Mouse (Mus musculus) ES-CJ7 (cell line): ENCODE measurements around the gene Glb1l.

Source experiments
- DNase-seq: peaks from one replicate; pipeline ENCODE4 v3.0.0; 2011; ENCODE audit warnings: low read depth, low spot score

Gene Glb1l

DNA sequence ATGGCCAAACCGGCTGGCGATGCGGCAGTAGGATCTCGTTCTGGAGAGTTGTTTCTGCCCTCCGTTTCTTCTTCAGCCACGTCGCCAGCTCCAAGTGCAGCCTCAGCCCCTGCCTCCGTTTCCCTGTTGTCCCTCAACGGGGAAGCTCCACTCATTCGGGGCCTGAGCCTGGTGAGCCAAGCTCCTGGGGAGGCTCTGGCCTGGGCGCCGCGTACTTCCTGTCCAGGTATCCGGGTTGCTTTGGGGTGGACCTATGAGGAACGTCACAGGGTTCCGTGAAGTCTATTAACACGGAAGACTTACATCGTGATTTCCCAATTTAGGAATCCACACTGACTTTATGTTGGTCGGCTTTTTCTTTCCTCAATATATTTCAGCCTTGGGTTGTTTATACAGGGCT lies 18.2 kb downstream of the Glb1l start:
- DNase-seq, result no peak

GRCm38 (mm10) chr1:75191622-75192402 lies 18.8 kb downstream of the Glb1l start, which contains the start of the genes Ankzf1 and Atg9a:
Gene Ankzf1, plus strand, starts transcription at chr1:75192151.
Gene Atg9a, minus strand, starts transcription at chr1:75192196.
- DNase-seq, result peak; percentile 100

DNA sequence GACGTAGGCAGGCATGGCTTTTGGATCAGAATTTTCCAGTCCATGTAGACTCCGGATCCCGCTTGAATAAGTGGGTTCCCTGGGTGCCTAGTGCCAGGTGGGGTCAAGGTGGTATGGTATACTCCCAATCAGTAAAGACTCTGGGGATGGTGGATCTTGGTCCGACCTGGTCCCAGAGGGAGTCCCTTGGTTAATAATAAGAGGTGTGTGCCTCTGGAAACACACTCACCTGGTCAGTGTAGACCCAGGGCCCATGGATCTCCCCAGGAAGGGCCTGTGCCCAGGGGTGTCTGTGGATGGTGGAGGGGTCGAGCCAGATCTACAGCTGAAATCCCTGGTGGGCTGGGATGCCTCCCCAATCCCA lies 19.4 kb downstream of the Glb1l start:
- no peak for DNase-seq

DNA sequence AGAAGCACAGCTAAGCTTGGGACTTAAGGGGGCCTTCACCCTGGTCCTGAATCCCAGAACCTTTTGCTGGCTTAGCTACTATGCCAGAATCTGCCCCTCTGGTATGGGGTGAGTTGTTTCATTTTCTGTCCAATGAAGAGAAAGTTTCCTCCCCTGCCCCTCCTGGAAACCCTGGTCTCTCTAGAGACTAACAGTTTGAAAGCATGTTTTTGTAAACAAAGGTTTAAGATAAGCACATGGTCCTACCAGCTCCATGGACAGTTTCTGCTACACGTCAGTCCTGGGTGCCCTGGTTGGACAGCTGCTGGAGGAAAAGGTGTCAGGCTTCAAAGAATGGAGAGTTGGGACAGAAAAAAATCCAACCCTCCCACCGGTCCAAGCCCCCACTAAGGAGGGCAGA lies 20.0 kb downstream of the Glb1l start:
- no peak for DNase-seq

DNA sequence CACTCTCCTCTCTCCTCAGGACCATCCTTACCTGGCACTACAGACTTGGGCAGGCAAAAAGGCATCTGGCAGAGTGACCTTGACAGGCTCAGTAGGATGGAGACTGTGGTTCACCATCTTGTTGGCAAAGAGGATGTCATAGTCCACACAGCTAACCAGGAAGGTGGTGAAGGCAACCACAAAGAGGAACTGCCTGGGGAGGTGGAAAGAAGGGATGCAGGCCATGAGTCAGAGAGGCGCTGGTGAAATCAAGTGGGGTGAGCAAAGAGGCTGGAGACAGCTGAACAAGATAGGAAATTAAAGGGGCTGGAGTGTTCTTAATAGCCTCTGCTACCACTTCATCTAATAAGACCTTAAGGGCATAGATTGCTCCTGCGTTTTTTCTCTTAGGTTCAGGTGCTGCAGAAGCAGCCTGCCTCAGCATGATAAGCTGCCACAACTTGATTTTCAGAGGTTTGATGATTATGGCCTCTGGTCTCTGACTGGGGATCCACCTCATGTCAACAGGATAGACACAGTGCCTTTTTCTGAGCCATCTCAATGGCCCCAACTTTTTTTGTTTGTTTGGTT lies 22.6 kb downstream of the Glb1l start:
- no peak for DNase-seq

- no peak for DNase-seq
Measured at GRCm38 (mm10) chr1:75187126-75187525, 23.5 kb downstream of the Glb1l start.

- no peak for DNase-seq
Measured at GRCm38 (mm10) chr1:75185495-75185894, 25.1 kb downstream of the Glb1l start.

DNA sequence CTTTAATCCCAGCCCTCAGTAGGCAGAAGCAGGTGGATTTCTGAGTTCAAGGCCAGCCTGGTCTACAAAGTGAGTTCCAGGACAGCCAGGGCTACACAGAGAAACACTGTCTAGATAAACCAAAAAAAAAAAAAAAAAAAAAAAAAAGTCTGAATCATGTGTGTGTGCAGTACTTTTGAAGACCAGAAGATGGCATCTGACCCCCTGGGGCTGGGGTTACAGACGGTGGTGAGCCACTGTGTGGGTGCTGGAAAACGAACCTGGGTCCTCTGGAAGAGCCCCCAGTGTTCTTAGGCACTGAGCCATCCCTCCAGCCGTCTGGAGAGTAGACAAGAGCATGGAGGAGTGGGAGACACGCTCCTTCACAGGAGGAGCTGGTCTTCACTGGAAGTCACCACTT lies 28.5 kb downstream of the Glb1l start:
- peak; percentile 47 for DNase-seq

GRCm38 (mm10) chr1:75181377-75181870 lies 29.2 kb downstream of the Glb1l start:
- no peak for DNase-seq

DNA sequence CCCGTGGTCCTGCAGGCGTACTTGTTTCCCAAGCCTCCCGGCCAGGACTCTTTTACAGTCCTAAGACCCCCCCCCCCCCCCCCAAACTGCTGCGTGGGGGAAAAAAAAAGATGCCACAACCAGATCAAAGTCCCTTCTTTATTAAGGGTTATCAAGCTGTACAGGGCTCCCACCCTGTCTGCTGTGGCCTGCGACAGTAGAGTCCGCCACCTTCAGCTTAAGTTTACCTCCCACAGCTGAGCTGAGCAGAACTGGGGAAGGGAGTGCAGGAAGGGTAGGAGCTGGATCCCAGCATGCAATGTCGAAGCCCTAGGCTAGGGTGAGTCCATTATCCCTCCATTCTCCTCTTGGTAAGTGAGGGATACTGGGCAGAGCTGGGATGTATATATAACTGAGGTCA lies 29.9 kb downstream of the Glb1l start:
- DNase-seq, result no peak

- peak; percentile 97 for DNase-seq
Measured at GRCm38 (mm10) chr1:75180105-75180590, 30.5 kb downstream of the Glb1l start, which contains the start of gene Abcb6. Gene Abcb6, minus strand, starts transcription at chr1:75180392.

- DNase-seq, result no peak
Measured at GRCm38 (mm10) chr1:75179334-75180104, 31.1 kb downstream of the Glb1l start.

DNA sequence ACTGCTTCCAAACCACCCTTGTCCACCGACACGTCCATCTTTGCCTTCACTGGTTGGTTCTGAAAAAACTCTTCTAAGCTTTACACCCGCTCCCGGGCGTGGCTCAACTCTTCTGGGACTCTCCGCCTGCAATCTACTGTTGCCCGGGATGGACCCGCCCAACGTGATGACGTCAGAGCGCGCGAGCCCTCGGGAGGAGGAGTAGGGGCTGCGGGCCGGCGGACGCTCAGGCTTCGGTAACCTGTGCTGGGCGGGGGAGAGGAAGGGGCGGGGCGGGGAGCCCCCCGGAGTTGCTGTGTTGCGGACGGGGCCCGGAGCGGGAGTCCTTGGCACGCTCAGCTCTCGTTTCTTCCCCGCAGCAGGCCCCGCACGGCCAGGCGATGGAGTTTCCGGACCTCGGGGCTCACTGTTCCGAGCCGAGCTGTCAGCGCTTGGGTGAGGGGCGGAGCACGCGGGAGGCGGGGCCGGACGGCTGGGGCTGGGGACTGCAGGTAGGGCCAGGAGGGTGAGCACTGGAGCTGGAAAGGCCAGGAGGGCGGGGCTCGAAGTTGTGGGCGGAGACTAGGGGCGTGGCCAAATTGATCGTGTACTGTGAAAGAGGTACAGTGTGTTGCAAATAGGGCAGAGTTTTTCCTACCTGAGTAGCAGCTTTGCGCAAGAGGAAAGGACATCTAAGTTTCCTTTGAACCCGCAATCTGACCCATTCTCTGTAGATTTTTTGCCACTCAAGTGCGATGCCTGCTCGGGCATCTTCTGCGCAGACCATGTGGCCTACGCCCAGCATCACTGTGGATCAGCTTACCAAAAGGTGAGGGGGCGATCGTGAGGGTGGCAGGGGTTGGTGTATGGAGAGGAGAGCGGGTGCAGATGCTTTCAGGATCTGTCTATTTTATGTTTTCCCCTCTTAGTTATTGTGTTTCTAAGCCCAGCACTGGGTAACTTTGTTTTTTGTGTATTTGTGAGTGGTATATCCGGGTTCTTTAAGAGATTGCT lies 41.8 kb downstream of the Glb1l start, which contains the start of gene Zfand2b:
Zfand2b (plus strand) TSS at position 175 of the 993 bp plus-strand sequence.
- DNase-seq, result peak; percentile 99

DNA sequence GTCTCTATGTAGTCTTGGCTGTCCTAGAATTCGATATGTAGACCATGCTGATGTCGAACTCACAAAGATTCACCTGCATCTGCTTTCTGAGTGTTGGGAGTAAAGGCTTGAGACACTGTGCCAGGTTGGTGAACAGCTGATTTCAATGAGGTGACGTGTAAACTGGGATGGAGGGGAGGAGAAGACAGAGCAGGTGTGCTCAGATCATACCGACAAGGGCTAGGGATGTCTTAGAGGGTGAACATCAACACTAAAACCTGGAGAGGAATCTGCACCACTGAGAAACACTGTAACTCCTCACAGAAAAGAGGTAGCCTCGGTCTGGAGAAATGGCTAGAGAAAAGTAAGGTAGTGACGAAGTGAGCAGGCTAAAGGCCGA lies 42.5 kb downstream of the Glb1l start:
- no peak for DNase-seq

- DNase-seq, result no peak
Measured at GRCm38 (mm10) chr1:75160256-75160617, 50.4 kb downstream of the Glb1l start.

GRCm38 (mm10) chr1:75159540-75160255 lies 50.9 kb downstream of the Glb1l start:
- DNase-seq, result no peak

- DNase-seq, result no peak
Measured at GRCm38 (mm10) chr1:75158990-75159389, 51.6 kb downstream of the Glb1l start.

GRCm38 (mm10) chr1:75155837-75156236 lies 54.8 kb downstream of the Glb1l start:
- DNase-seq, result no peak

GRCm38 (mm10) chr1:75148727-75149126 lies 61.9 kb downstream of the Glb1l start:
- no peak for DNase-seq
